Mouse (Mus musculus) erythroblast, embryonic 14.5 days (primary cell): Measurements from ENCODE around the gene Gm9903. TPM values are rescaled to one million over a fixed set of nuclear protein-coding genes. Genes with fewer than 3 reads are reported as not detected.

ENCODE experiments used
- H3K27me3 ChIP-seq: 2 replicates; pipeline ENCODE4 v1.6.1; 2012; ENCODE audit warnings: inconsistent platforms; ENCODE audit not compliant: control insufficient read depth
- H3K36me3 ChIP-seq: 2 replicates; pipeline ENCODE4 v1.6.1; 2012; ENCODE audit warnings: mild to moderate bottlenecking, inconsistent platforms; ENCODE audit not compliant: control insufficient read depth
- H3K4me1 ChIP-seq: 2 replicates; pipeline ENCODE4 v1.6.1; 2012; ENCODE audit warnings: inconsistent platforms; ENCODE audit not compliant: control insufficient read depth
- H3K4me3 ChIP-seq: replicated peaks from 2 replicates; pipeline ENCODE3; 2012; ENCODE audit warnings: moderate library complexity, mild to moderate bottlenecking, inconsistent platforms
- H3K9me3 ChIP-seq: 2 replicates; pipeline ENCODE4 v1.6.1; 2012; ENCODE audit warnings: low read length, inconsistent platforms, mixed read lengths; ENCODE audit not compliant: control insufficient read depth
- GATA1 ChIP-seq: IDR thresholded peaks from 2 replicates; pipeline ENCODE4 v1.6.1; 2012; ENCODE audit warnings: low read length, inconsistent platforms, mixed read lengths
- TAL1 ChIP-seq: IDR thresholded peaks from 3 replicates; pipeline ENCODE4 v1.6.1; 2012; ENCODE audit warnings: low read length, inconsistent platforms, mixed read lengths
- polyA plus RNA-seq: library from polyadenylated mRNA; stranded (reverse); fragments of >175 nt; gene quantifications from 2 replicates; pipeline ENCODE4 v1.2.3, GENCODE M21; 2012

Gm9903 gene
- polyA plus RNA-seq, 1 experiment: not detected

GRCm38 (mm10) chr5:33678244-33678643 lies 48.5 kb downstream of the Gm9903 start:
- Histone ChIP-seq H3K36me3 (peaks cover 15% of the 10 kb centered on the region), H3K9me3 (no peaks in the 10 kb centered on the region), H3K27me3 (no peaks in the 10 kb centered on the region), H3K4me1 (peaks cover 23% of the 10 kb centered on the region), H3K4me3 (no peak overlapping the region)
- no peak for TF ChIP-seq GATA1
- TF ChIP-seq TAL1: no peak

GRCm38 (mm10) chr5:33681044-33681443 lies 51.3 kb downstream of the Gm9903 start:
- H3K36me3 ChIP-seq: no peaks in the 10 kb centered on the region
- TF ChIP-seq TAL1: no peak
- no peak for TF ChIP-seq GATA1
- H3K9me3 ChIP-seq: no peaks in the 10 kb centered on the region
- H3K27me3 ChIP-seq: no peaks in the 10 kb centered on the region
- no peak overlapping the region for H3K4me3 ChIP-seq
- H3K4me1 ChIP-seq: peaks cover 18% of the 10 kb centered on the region

Other genes starting within 250 kb of the Gm9903 start
- not detected in 2 replicates for gene Nkx1-1, start 195.9 kb upstream of the Gm9903 start, polyA plus RNA-seq
- 5.3 and 5.7 TPM in 2 replicates for gene Fam53a, start 290 bp upstream of the Gm9903 start, polyA plus RNA-seq
- gene Slbp, start 22.6 kb downstream of the Gm9903 start, polyA plus RNA-seq: 70.9 and 94.3 TPM in 2 replicates
- gene Tacc3, start 28.2 kb downstream of the Gm9903 start, polyA plus RNA-seq: 9.4 and 11.6 TPM in 2 replicates
- 1.2 and 2.2 TPM in 2 replicates for gene Tmem129, start 28.5 kb downstream of the Gm9903 start, polyA plus RNA-seq
- 0.03 TPM in 1 of 2 replicates, not detected in the other for gene Fgfr3, start 91.7 kb downstream of the Gm9903 start, polyA plus RNA-seq
- gene Letm1, start 152.9 kb downstream of the Gm9903 start, polyA plus RNA-seq: 2.6 and 2.8 TPM in 2 replicates
- gene Nsd2, start 190.8 kb downstream of the Gm9903 start, polyA plus RNA-seq: 1.5 and 2.2 TPM in 2 replicates